Mouse (Mus musculus) neural tube, embryonic 12.5 days (tissue): ENCODE measurements around the gene Hddc2. TPM values are rescaled to one million over a fixed set of nuclear protein-coding genes. Genes with fewer than 3 reads are reported as not detected.

Experiments used
- ATAC-seq: fragments of 200-750 bp; cut with Nextera tagmentation; 2 replicates; pipeline ENCODE4 v1.8.0; 2017; ENCODE audit warnings: low read depth, mild to moderate bottlenecking, moderate TSS enrichment, moderate library complexity; ENCODE audit not compliant: low FRiP score
- H3K27ac ChIP-seq: fragments of 300-500 bp; sonication (generic); 2 replicates; pipeline ENCODE4 v1.5.1; 2016
- H3K27me3 ChIP-seq: fragments of 300-500 bp; sonication (generic); replicated peaks from 2 replicates; pipeline ENCODE4 v1.6.1; 2016; ENCODE audit warnings: mild to moderate bottlenecking
- H3K36me3 ChIP-seq: fragments of 300-500 bp; sonication (generic); 2 replicates; pipeline ENCODE4 v1.6.1; 2016; ENCODE audit warnings: mild to moderate bottlenecking
- H3K4me1 ChIP-seq: fragments of 300-500 bp; sonication (generic); 2 replicates; pipeline ENCODE4 v1.6.1; 2016
- H3K4me2 ChIP-seq: fragments of 300-500 bp; sonication (generic); replicated peaks from 2 replicates; pipeline ENCODE4 v1.6.1; 2016; ENCODE audit warnings: mild to moderate bottlenecking
- H3K4me3 ChIP-seq: fragments of 300-500 bp; sonication (generic); 2 replicates; pipeline ENCODE4 v1.5.1; 2016
- H3K9ac ChIP-seq: fragments of 300-500 bp; sonication (generic); 2 replicates; pipeline ENCODE4 v1.6.1; 2016; ENCODE audit warnings: mild to moderate bottlenecking
- H3K9me3 ChIP-seq: fragments of 300-500 bp; sonication (generic); 2 replicates; pipeline ENCODE4 v1.6.1; 2016; ENCODE audit warnings: mild to moderate bottlenecking
- WGBS: fragments of 180-500 bp; shearing (Covaris S2); methylation state at CpG from one replicate; pipeline ENCODE4 v1.1.7; 2016; 5-methylcytosine and 5-hydroxymethylcytosine counted together
- polyA plus RNA-seq: library from polyadenylated mRNA; unstranded; fragments of >200 nt; fragmentation: Nextera tagmentation; extraction: Ambion mirVana; gene quantifications from 2 replicates; pipeline ENCODE4 v1.2.1, GENCODE M21; 2016

Gene Hddc2
- polyA plus RNA-seq, 1 experiment from 2014 or later = 51.7 TPM

DNA sequence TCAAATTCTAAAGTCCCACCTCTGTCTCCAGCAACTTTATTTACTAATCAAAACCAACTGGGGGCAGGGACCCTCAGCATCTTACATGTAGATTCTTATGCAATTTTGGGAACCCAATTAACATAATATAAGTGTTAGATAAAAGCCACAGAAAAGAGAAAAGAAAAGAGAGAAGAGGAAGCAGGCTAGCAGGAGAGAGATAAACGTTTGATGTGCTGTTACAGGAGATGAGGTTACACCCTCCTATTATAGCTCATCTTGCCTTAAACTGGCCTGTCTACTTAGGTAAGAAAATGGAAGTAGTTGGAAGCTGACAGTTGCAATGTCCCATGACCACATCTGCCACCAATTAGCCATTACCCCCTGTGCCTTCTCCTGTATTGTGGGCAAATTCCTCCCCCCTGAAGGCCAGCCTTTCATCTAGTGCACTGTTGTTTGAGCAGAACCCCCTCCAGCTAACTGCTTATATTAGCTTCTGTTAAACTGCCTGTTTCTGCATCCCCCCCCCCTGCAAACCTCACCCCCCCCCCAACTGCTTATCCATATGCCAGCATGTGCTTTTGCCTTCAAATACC is 6.1 kb upstream of the Hddc2 start:
- 12% methylated on average over 1 of the region's 1 CpGs for WGBS
- H3K27me3 ChIP-seq = no peaks in the 10 kb centered on the region
- H3K9me3 ChIP-seq = no peaks in the 10 kb centered on the region
- no peak for ATAC-seq
- no peak overlapping the region for H3K4me3 ChIP-seq
- no peaks in the 10 kb centered on the region for H3K4me1 ChIP-seq
- no peak overlapping the region for H3K4me2 ChIP-seq
- no peak overlapping the region for H3K27ac ChIP-seq
- H3K9ac ChIP-seq = no peak overlapping the region
- H3K36me3 ChIP-seq = no peaks in the 10 kb centered on the region

DNA sequence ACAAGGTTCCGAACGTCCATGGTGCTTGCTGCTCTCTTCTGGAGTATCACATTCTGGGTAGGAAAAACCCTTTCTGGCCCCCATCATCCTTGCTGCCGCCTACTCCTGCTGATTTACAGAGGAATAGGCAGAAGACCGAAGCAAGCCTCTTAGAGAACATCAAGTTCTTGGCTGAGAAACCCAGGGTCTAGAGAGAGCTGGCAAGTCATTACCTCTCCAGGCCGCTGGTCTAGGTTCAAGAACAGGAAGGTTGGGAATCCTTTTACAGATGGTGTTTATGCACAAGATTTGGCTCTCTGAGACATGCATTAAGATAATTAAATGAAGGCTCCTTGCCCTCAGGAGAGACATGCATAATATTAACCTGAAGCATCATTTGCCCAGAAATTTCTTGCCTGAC is 5.3 kb downstream of the Hddc2 start:
- Histone ChIP-seq H3K9ac (no peak overlapping the region), H3K27me3 (no peaks in the 10 kb centered on the region), H3K4me2 (no peak overlapping the region), H3K36me3 (peaks cover 12% of the 10 kb centered on the region), H3K4me3 (no peak overlapping the region), H3K4me1 (0 out of 2 replicates have a peak, but pooled peaks cover 2% of the 10 kb centered on the region), H3K9me3 (no peaks in the 10 kb centered on the region), H3K27ac (no peak overlapping the region)
- 89% methylated on average over 5 of the region's 5 CpGs for WGBS
- no peak for ATAC-seq

DNA sequence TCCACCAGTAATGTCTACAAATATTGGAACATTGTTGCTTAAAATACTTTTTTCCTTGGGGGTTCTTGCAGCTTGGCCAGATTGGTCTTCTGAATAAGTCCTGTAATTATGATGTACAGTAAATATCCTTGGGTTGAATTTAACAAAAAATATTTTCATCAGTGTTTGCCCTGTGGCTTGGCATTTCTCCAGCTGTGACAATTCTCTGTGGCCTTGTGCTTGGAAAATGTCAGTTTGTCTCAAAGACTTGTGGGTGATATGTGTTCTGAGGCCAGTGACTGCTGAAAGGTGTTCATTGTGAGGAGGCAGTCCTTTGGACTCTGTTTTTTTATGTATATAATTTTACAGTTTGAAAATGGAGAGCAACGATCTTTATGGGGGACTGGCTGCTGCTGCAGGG is 16.3 kb downstream of the Hddc2 start:
- no peak overlapping the region for H3K4me3 ChIP-seq
- ATAC-seq = no peak
- H3K36me3 ChIP-seq = peaks cover 15% of the 10 kb centered on the region; the same call in 1 of the 2 replicates
- no peak overlapping the region for H3K4me2 ChIP-seq
- H3K9ac ChIP-seq = no peak overlapping the region
- no peak overlapping the region for H3K27ac ChIP-seq
- 82% methylated on average over 1 of the region's 1 CpGs for WGBS
- no peaks in the 10 kb centered on the region for H3K4me1 ChIP-seq
- no peaks in the 10 kb centered on the region for H3K9me3 ChIP-seq
- no peaks in the 10 kb centered on the region for H3K27me3 ChIP-seq

GRCm38 (mm10) chr10:31330286-31330962 is 17.2 kb downstream of the Hddc2 start:
- no peak overlapping the region for H3K4me2 ChIP-seq
- H3K4me3 ChIP-seq = no peak overlapping the region
- H3K27me3 ChIP-seq = no peaks in the 10 kb centered on the region
- H3K9me3 ChIP-seq = no peaks in the 10 kb centered on the region
- ATAC-seq = no peak
- 95% methylated on average over 3 of the region's 3 CpGs for WGBS
- H3K36me3 ChIP-seq = peaks cover 15% of the 10 kb centered on the region; the same call in 1 of the 2 replicates
- H3K9ac ChIP-seq = no peak overlapping the region
- H3K4me1 ChIP-seq = no peaks in the 10 kb centered on the region
- no peak overlapping the region for H3K27ac ChIP-seq

- 91% methylated on average over 4 of the region's 4 CpGs for WGBS
- H3K27ac ChIP-seq = no peak overlapping the region
- H3K9me3 ChIP-seq = no peaks in the 10 kb centered on the region
- no peak overlapping the region for H3K4me2 ChIP-seq
- no peaks in the 10 kb centered on the region for H3K27me3 ChIP-seq
- ATAC-seq = no peak
- H3K9ac ChIP-seq = no peak overlapping the region
- H3K4me3 ChIP-seq = no peak overlapping the region
- H3K36me3 ChIP-seq = peaks cover 9% of the 10 kb centered on the region; the same call in 1 of the 2 replicates
- no peaks in the 10 kb centered on the region for H3K4me1 ChIP-seq
Measured at GRCm38 (mm10) chr10:31331225-31331775, 18.1 kb downstream of the Hddc2 start.

DNA sequence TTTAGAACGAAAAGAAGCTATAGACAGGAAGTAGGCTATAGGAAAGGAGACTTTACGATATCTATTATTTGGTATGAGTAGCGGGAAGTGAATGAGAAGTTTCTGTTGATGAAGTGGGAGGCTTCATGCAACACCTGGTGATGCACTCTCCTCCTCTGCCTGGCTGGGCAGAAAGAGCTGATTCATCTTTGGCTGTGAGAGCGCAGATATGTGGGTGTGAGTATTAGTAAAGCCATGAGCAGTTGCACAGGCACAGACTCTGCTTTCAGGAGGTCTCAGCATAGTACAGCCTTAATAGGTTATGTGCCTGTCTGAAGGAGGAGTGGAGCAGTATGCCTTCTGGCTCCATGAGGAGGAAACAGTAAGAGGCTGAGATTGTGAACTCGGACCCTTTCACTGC is 23.2 kb downstream of the Hddc2 start:
- no peak overlapping the region for H3K4me3 ChIP-seq
- no peak for ATAC-seq
- 93% methylated on average over 5 of the region's 5 CpGs for WGBS
- H3K4me2 ChIP-seq = no peak overlapping the region
- no peaks in the 10 kb centered on the region for H3K9me3 ChIP-seq
- no peaks in the 10 kb centered on the region for H3K27me3 ChIP-seq
- H3K9ac ChIP-seq = no peak overlapping the region
- no peaks in the 10 kb centered on the region for H3K4me1 ChIP-seq
- no peaks in the 10 kb centered on the region for H3K36me3 ChIP-seq
- no peak overlapping the region for H3K27ac ChIP-seq

- H3K36me3 ChIP-seq = no peaks in the 10 kb centered on the region
- H3K4me3 ChIP-seq = no peak overlapping the region
- no peaks in the 10 kb centered on the region for H3K9me3 ChIP-seq
- 92% methylated on average over 8 of the region's 8 CpGs for WGBS
- no peak for ATAC-seq
- no peak overlapping the region for H3K9ac ChIP-seq
- H3K27me3 ChIP-seq = no peaks in the 10 kb centered on the region
- no peaks in the 10 kb centered on the region for H3K4me1 ChIP-seq
- no peak overlapping the region for H3K27ac ChIP-seq
- H3K4me2 ChIP-seq = no peak overlapping the region
Measured at GRCm38 (mm10) chr10:31346401-31346800, 33.2 kb downstream of the Hddc2 start.

DNA sequence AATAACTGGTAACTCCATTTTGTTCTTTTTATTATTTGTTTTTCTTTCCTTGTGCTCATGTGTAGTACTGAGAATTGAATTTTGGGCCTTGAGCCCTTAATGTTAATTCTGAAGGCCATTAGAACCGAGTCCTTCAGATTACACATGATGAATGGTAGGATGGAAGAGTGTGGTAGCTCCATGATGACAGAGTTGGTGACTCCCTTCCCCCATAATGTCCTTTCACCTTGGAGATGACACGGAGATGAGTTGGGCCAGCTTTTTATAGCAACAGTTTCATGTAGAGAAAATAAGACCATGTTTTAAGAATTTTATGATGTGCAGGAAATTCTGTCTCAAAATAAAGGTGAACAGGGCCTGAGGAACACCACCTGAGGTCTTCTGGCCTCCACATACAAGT is 37.9 kb downstream of the Hddc2 start:
- Histone ChIP-seq H3K27ac (no peak overlapping the region), H3K9me3 (no peaks in the 10 kb centered on the region), H3K9ac (no peak overlapping the region), H3K4me2 (no peak overlapping the region), H3K36me3 (no peaks in the 10 kb centered on the region), H3K27me3 (no peaks in the 10 kb centered on the region), H3K4me1 (no peaks in the 10 kb centered on the region), H3K4me3 (no peak overlapping the region)
- 89% methylated on average over 2 of the region's 2 CpGs for WGBS
- no peak for ATAC-seq

DNA sequence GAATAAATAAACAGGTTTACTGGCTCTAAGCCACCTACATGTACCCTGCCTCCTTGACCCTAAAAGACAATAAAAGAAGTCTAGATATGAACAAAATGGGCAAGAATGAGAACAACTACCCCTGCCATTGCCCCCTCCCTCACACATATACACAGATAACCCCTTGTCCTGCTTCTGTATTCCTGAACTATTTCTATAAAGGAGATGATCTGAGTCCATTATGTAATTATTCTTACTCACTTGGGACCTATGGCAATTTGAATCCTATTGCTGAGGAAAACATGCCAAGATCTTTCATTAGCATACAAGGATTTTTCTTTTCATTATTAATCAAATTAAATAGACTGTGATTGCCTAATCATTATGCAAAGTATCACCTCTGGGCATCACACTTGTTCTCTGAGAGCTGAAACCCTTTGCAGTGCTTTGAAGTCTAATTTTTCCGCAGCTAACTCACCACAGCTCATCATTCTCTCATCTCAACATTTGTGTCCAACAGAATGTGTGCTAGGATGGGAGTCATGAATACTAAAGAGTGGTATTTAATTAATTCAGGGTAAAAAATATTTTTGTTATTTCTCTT is 39.8 kb downstream of the Hddc2 start:
- Histone ChIP-seq H3K4me3 (no peak overlapping the region), H3K9me3 (no peaks in the 10 kb centered on the region), H3K4me1 (no peaks in the 10 kb centered on the region), H3K27me3 (no peaks in the 10 kb centered on the region), H3K36me3 (no peaks in the 10 kb centered on the region), H3K9ac (no peak overlapping the region), H3K4me2 (no peak overlapping the region), H3K27ac (no peak overlapping the region)
- ATAC-seq = no peak
- whole genome bisulfite sequencing = 69% methylated on average over 1 of the region's 1 CpGs

- H3K36me3 ChIP-seq = no peaks in the 10 kb centered on the region
- H3K4me1 ChIP-seq = no peaks in the 10 kb centered on the region
- ATAC-seq = no peak
- no peaks in the 10 kb centered on the region for H3K27me3 ChIP-seq
- H3K9me3 ChIP-seq = no peaks in the 10 kb centered on the region
- H3K4me2 ChIP-seq = no peak overlapping the region
- H3K9ac ChIP-seq = no peak overlapping the region
- H3K27ac ChIP-seq = no peak overlapping the region
- H3K4me3 ChIP-seq = no peak overlapping the region
- 82% methylated on average over 2 of the region's 2 CpGs for WGBS
Measured at GRCm38 (mm10) chr10:31354141-31354540, 41.0 kb downstream of the Hddc2 start.

DNA sequence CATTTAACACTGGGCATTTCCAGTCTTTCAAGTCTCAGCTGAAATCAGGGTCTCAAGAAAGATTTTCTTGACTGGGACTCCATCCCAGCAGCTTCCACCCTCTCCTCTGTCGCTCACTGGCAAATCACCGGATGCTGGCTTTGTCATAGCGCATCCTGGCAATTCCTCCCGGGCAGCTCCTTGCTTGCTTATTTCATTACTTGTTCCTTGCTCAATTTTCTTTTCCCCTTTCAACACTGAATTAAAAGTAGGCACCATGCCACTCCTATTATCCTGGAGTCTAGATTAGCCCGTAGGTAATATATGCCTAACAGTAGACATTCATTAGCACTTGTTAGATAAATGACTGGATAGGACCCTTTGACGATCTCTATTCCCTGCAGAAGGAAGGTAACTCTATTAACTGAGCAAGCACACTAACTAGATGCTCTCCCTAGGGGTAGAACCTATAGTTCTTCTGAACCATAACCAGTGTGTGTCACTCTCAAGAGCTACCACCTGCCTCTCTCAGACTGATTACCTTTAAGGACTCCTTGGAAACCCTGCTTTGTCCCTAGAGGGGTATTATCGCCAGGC is 41.8 kb downstream of the Hddc2 start:
- H3K9me3 ChIP-seq = no peaks in the 10 kb centered on the region
- H3K4me1 ChIP-seq = no peaks in the 10 kb centered on the region
- no peak overlapping the region for H3K4me3 ChIP-seq
- no peak overlapping the region for H3K4me2 ChIP-seq
- H3K9ac ChIP-seq = no peak overlapping the region
- no peak for ATAC-seq
- WGBS = 77% methylated on average over 7 of the region's 7 CpGs
- H3K27me3 ChIP-seq = no peaks in the 10 kb centered on the region
- no peaks in the 10 kb centered on the region for H3K36me3 ChIP-seq
- no peak overlapping the region for H3K27ac ChIP-seq

GRCm38 (mm10) chr10:31359749-31360148 is 46.6 kb downstream of the Hddc2 start:
- WGBS = 87% methylated on average over 4 of the region's 4 CpGs
- Histone ChIP-seq H3K4me3 (no peak overlapping the region), H3K27ac (no peak overlapping the region), H3K9ac (no peak overlapping the region), H3K9me3 (no peaks in the 10 kb centered on the region), H3K4me1 (no peaks in the 10 kb centered on the region), H3K36me3 (no peaks in the 10 kb centered on the region), H3K27me3 (no peaks in the 10 kb centered on the region), H3K4me2 (no peak overlapping the region)
- no peak for ATAC-seq
